Mouse (Mus musculus): ENCODE data around the gene Atf6b. TPM values are rescaled to one million over a fixed set of nuclear protein-coding genes. Genes with fewer than 3 reads are reported as not detected.

The Atf6b gene
- total and polyA plus RNA-seq, 3 experiments = 18.9 to 59.6 (median 34.3) TPM

- peaks cover 12 to 39% of the 10 kb centered on the region in 2 experiments for H3K4me1 ChIP-seq (ENCODE audit: control insufficient read depth in 1 of 2, insufficient read depth in 2 of 2)
- no peak for TF ChIP-seq ETS1 (conservative IDR thresholded peaks at IDR 0.05; ENCODE audit: low read depth, low read length)
- no peak for TF ChIP-seq ZC3H11A (IDR thresholded peaks at IDR 0.05; ENCODE audit: low read depth, low read length)
- peak; percentile 96 for TF ChIP-seq POLR2A (IDR thresholded peaks at IDR 0.05; ENCODE audit: low read depth, low read length)
- no peak for TF ChIP-seq SMC3 (IDR thresholded peaks at IDR 0.05; ENCODE audit: low read depth, low read length)
- peak; percentile 40; the same call in 1 of the 2 replicates for TF ChIP-seq NRF1 (IDR thresholded peaks at IDR 0.05; ENCODE audit: low read depth, low read length)
- no peak for TF ChIP-seq MAFK (IDR thresholded peaks at IDR 0.05; ENCODE audit: insufficient replicate concordance, low read length)
- no peak for TF ChIP-seq JUND (conservative IDR thresholded peaks at IDR 0.05; ENCODE audit: low read depth, low read length)
- no peak for TF ChIP-seq EP300 (IDR thresholded peaks at IDR 0.05; ENCODE audit: low read length)
- TF ChIP-seq CHD1 (IDR thresholded peaks at IDR 0.05; ENCODE audit: low read depth, low read length) = no peak
- TF ChIP-seq CHD2 (IDR thresholded peaks at IDR 0.05; ENCODE audit: low read length) = peak; percentile 60
- TF ChIP-seq POLR2AphosphoS2 (IDR thresholded peaks at IDR 0.05; ENCODE audit: low read depth, low read length) = no peak
- TF ChIP-seq HCFC1 (IDR thresholded peaks at IDR 0.05; ENCODE audit: low read depth, low read length) = peak; percentile 81
- TF ChIP-seq RAD21 (IDR thresholded peaks at IDR 0.05; ENCODE audit: low read depth, low read length) = no peak
- TF ChIP-seq KAT2A (IDR thresholded peaks at IDR 0.05; ENCODE audit: insufficient replicate concordance, low read length) = peak; percentile 65; the same call in 1 of the 2 replicates
- TF ChIP-seq TBP (conservative IDR thresholded peaks at IDR 0.05; ENCODE audit: low read depth, low read length) = peak; percentile 71
- TF ChIP-seq ELF1 (IDR thresholded peaks at IDR 0.05; ENCODE audit: low read depth, low read length) = peak; percentile 88
- TF ChIP-seq USF2 (conservative IDR thresholded peaks at IDR 0.05; ENCODE audit: low read depth, low read length) = no peak
- TF ChIP-seq TCF12 (IDR thresholded peaks at IDR 0.05; ENCODE audit: low read depth, low read length) = peak; percentile 83
- no peak for TF ChIP-seq CTCF (conservative IDR thresholded peaks at IDR 0.05 in 1 of 2, IDR thresholded peaks at IDR 0.05 in 1 of 2; ENCODE audit: low read depth in 2 of 2, low read length in 2 of 2)
- TF ChIP-seq JUN (IDR thresholded peaks at IDR 0.05; ENCODE audit: insufficient read depth, low read depth, low read length) = no peak
- no peak for TF ChIP-seq BHLHE40 (IDR thresholded peaks at IDR 0.05; ENCODE audit: low read depth, low read length)
- TF ChIP-seq ZNF384 (IDR thresholded peaks at IDR 0.05; ENCODE audit: low read depth, low read length) = no peak
- peak; percentile 96 for TF ChIP-seq MAZ (IDR thresholded peaks at IDR 0.05; ENCODE audit: low read depth, low read length)
- TF ChIP-seq E2F4 (IDR thresholded peaks at IDR 0.05; ENCODE audit: insufficient replicate concordance, low read depth, low read length) = no peak
- no peak for TF ChIP-seq ZKSCAN1 (IDR thresholded peaks at IDR 0.05; ENCODE audit: borderline replicate concordance, low read depth, low read length)
- no peak; the same call in 1 of the 2 replicates for TF ChIP-seq RCOR1 (conservative IDR thresholded peaks at IDR 0.05; ENCODE audit: low read depth, low read length)
- peak; percentile 92 for TF ChIP-seq NELFE (IDR thresholded peaks at IDR 0.05; ENCODE audit: low read depth, low read length)
- no peak for TF ChIP-seq GABPA (IDR thresholded peaks at IDR 0.05; ENCODE audit: insufficient replicate concordance, low read depth, low read length)
- TF ChIP-seq UBTF (IDR thresholded peaks at IDR 0.05; ENCODE audit: low read depth, low read length) = peak; percentile 34; the same call in 1 of the 2 replicates
- TF ChIP-seq ZMIZ1 (IDR thresholded peaks at IDR 0.05; ENCODE audit: low read depth, low read length) = peak; percentile 87
- peak; percentile 56; the same call in 1 of the 2 replicates for TF ChIP-seq MAX (IDR thresholded peaks at IDR 0.05; ENCODE audit: low read length)
- TF ChIP-seq SIN3A (IDR thresholded peaks at IDR 0.05; ENCODE audit: low read length) = peak; percentile 75; the same call in 1 of the 2 replicates
- peak; percentile 58; the same call in 1 of the 2 replicates for TF ChIP-seq MXI1 (IDR thresholded peaks at IDR 0.05; ENCODE audit: low read depth, low read length)
- TF ChIP-seq USF1 (IDR thresholded peaks at IDR 0.05; ENCODE audit: low read depth, low read length) = no peak
- TF ChIP-seq IRF4 (IDR thresholded peaks at IDR 0.05; ENCODE audit: low read depth, low read length) = peak; percentile 20; the same call in 1 of the 2 replicates
- TF ChIP-seq PAX5 (IDR thresholded peaks at IDR 0.05; ENCODE audit: low read length) = no peak
- no peak; the same call in 1 of the 2 replicates for TF ChIP-seq MEF2A (IDR thresholded peaks at IDR 0.05; ENCODE audit: borderline replicate concordance, low read depth, low read length)
- no peak for TF ChIP-seq MYC (IDR thresholded peaks at IDR 0.05; ENCODE audit: low read depth, low read length)
These were observed 41.3 kb upstream of the Atf6b start for GRCm38 (mm10) chr17:34605609-34606008.

More at GRCm38 (mm10) chr17:34605609-34606008, 41.3 kb upstream of the Atf6b start:
- Histone ChIP-seq H3K9ac (ENCODE audit: insufficient read depth, low read depth) (peak overlapping the region; percentile 97), H3K4me3 (replicated peaks in 1 of 3; ENCODE audit: low read depth in 2 of 3, low read length in 2 of 3, poor library complexity in 1 of 3) (peak overlapping the region; percentile 63 to 97 (median 82)), H3K27me3 (replicated peaks) (no peaks in the 10 kb centered on the region), H3K36me3 (replicated peaks in 1 of 2; ENCODE audit: control insufficient read depth in 1 of 2, insufficient read depth in 1 of 2, low read length in 1 of 2) (peaks cover 16 to 44% of the 10 kb centered on the region in 2 experiments), H3K4me2 (ENCODE audit: insufficient read depth, low read depth, poor library complexity, severe bottlenecking) (peak overlapping the region; percentile 86), H3K27ac (ENCODE audit: insufficient read depth, low read depth) (peak overlapping the region; percentile 66), H3K79me2 (replicated peaks; ENCODE audit: control insufficient read depth, extremely low read depth, insufficient read depth, poor library complexity, severe bottlenecking) (peaks cover 12% of the 10 kb centered on the region), H3K9me3 (replicated peaks; ENCODE audit: low read length) (no peaks in the 10 kb centered on the region)
- in situ Hi-C loops (cut with MboI; ENCODE audit: low pct_ligation_motif_present, low pct_unique_long_range_greater_than_20kb, low sequenced_read_pairs) = no loop called here
- dilution Hi-C loops (cut with MboI; ENCODE audit: extremely low pct_ligation_motif_present, extremely low pct_unique_long_range_greater_than_20kb, low sequenced_read_pairs) = no loop called here
- DNase-seq (ENCODE audit: extremely low read depth) = peak; percentile 93

Measured in CH12.LX (cell line).